Mouse (Mus musculus) ES-E14 (cell line): Measurements from ENCODE around the gene Fam120b.

Source experiments
- CHD2 ChIP-seq: IDR thresholded peaks from 2 replicates; pipeline ENCODE4 v1.6.1; 2014; ENCODE audit warnings: mild to moderate bottlenecking, low read depth, low read length, inconsistent platforms
- HCFC1 ChIP-seq: IDR thresholded peaks from 2 replicates; pipeline ENCODE4 v1.6.1; 2012; ENCODE audit warnings: low read length, inconsistent platforms, borderline replicate concordance; ENCODE audit not compliant: insufficient read depth
- MAFK ChIP-seq: IDR thresholded peaks from 2 replicates; pipeline ENCODE4 v1.6.1; 2014; ENCODE audit warnings: mild to moderate bottlenecking, low read depth, low read length, inconsistent platforms; ENCODE audit not compliant: insufficient read depth
- ZNF384 ChIP-seq: IDR thresholded peaks from 2 replicates; pipeline ENCODE4 v1.6.1; 2012; ENCODE audit warnings: low read depth, low read length, inconsistent platforms

DNA sequence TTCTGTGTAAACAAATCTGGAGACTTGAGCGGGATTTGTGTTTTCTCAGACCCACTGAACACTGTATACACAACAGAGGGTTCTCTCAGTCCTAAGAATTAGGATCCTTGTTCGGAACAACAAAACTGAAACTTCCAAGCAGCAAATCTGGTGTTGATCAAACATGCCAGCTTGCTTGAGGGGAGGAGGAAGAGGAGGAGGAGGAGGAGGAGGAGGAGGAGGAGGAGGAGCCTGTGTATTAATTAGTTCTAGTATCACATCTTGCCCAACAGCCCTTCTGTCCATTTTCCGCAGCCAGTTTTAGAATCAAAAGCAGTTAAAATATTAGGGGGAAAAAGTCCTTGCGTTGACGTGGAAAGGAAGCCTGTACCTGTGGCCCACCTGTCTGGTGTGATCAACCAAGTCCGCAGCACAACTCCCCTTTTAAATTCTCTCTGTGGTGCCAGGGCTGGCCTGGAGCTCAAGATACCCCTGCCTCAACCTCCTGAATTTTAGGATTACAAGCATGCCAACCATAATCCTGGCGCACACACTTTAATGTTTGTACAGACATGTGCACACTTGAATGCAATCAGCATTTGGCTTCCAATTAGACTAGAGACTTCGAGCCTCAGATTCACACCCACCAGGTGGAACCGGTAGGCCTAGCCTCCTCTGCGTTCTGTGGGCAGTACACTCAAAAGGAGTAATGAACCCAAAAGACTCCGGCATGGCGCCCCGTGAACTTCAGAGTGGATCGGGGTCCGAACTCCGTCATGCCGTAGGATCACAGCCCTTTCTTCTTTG is 16.1 kb upstream of the Fam120b start:
- TF ChIP-seq CHD2: no peak
- TF ChIP-seq HCFC1: no peak
- no peak for TF ChIP-seq ZNF384
- TF ChIP-seq MAFK: no peak
